Mouse (Mus musculus): ENCODE data around the gene Crisp4.
A peak's percentile ranks its signal among the peaks of the same experiment; 100 is the strongest.

Crisp4 gene

GRCm38 (mm10) chr1:18145802-18146201 is at the start of gene Crisp4:
TSS of gene Crisp4 (minus strand) at chr1:18145902.
- DNase-seq (ENCODE audit: low spot score in 2 of 2), result no peak

DNA sequence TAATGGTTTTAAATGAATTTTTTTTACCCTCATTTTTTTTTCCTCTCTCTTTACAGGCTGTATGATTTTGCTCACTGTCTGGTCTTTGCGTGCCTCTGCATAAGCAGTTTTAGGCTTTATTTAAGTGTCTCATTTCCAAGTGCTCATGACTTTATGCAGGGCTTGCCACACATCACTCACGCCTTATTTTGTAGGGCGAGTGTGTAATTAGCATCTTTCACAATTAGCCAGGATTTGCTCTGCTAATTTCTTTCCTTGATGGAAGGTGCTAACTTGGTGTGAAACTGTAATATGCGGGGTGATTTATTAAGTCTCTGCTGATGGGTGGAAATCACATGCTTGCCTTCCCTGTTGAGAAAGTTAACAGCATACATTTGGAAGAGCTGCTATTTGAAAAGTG is 46.0 kb upstream of the Crisp4 start:
- no peak for DNase-seq (ENCODE audit: low spot score in 2 of 2)

DNA sequence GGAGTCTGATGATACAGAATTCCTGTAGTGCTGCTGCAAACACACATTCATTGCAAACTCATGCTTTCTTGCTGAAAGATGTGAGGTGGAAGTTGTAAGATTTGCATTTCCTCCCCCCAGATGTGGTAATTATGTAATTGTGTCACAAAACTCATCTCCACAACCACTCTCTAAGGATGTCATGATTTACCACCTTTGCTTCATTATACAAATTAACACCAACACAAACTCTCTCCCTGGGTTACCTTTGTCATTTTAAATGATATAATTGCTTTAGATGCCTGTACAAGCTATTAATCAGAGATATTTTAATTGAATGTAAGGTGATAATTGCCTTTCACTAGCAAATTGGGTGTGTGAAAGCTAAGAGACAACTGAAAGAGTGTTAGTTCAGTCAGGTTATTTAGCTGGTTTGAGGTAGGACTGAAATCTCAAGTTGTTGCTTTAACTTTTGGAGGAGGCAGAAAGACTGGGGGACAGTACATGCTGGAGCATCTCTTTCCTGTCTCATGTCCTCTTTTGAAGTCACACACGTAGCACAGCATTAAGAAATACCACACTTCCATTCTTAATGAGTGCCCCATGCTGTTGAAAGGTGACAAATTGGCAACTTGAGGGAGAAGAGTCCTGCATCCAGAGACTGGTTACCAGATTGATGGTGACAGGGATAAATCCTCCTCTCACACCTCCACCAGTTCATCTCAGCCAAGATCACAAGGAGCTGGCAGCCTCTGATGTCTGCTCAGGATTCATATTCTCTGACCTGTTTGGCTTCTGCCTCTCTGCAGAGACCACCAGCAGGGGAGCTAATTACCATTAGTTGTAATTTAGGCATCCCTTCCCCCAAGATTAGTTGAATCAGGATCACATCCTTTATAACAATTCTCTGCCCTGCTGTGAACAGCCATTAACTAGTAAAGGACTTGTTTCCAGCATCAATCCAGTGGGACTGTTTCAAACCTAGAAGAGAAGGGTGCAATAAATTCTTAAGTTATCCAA is 45.3 kb upstream of the Crisp4 start:
- DNase-seq (ENCODE audit: low spot score in 2 of 2), result no peak

- no peak for DNase-seq (ENCODE audit: low spot score in 2 of 2)
These were observed 35.5 kb upstream of the Crisp4 start for GRCm38 (mm10) chr1:18181167-18181566.

DNA sequence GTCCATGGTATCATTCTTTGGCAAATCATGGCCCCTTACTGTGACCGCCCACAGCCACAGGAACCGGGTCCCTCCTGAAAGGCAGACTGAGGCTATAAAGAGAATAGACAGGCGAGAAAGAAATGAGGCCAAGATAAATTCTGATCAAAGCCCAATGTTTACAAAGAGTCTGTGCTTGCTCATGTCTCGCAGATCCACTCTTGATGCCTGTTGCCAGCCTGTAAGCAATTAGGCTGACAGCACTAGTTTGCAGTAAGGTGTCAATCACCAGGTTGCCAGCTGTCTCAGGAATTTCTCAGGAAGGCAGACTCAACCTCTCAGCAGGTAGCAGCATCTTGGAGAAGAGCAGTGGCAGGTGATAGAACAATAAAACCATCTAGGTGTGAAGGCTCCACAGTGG is 24.9 kb upstream of the Crisp4 start:
- no peak for DNase-seq (ENCODE audit: low spot score in 2 of 2)

- DNase-seq (ENCODE audit: low spot score in 2 of 2), result peak; percentile 34 to 35
These were observed 22.6 kb upstream of the Crisp4 start for GRCm38 (mm10) chr1:18168261-18168660.

DNA sequence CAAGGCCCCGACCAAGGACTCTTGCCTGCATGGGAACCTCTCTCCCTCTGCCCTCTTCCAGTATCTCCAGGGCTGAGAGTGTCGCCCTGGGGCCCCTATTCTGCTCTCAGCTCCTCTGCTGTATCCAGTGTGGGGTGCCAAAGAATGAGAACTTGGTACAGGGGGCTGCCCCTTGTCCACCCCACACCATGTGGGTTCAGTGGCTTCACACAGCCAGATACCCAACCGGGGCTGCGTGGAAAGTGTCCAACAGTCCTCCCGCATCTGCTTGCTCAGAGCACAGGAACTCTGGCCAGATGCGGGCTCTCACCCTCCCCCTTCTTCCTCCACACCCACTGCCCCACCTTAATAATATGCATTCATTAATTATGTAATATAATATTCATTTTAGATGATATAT is 13.4 kb upstream of the Crisp4 start:
- no peak for DNase-seq (ENCODE audit: low spot score in 2 of 2)

- no peak for DNase-seq (ENCODE audit: low spot score in 2 of 2)
These were observed 2.5 kb upstream of the Crisp4 start for GRCm38 (mm10) chr1:18148211-18148610.

GRCm38 (mm10) chr1:18131691-18132090 is 14.0 kb downstream of the Crisp4 start:
- no peak for DNase-seq (ENCODE audit: low spot score in 2 of 2)

DNA sequence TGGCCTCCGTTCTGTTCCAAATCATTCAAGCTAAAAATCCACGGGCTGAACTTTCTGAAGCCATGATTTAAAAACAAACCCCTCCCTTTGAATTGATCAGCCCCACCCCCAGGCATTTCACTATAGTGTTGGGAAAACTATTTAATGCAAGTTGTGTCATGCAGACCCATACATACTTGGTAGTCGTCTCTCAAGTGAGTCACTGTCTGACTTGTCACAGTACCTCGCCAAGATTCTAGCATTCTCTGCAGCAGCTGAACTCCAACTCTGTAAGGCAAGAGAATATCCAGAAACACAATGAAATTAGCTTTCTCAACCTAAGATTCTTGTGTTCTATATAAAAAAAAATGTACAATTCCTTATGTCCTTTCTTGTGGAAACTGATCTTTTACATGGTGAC is 15.7 kb downstream of the Crisp4 start:
- DNase-seq (ENCODE audit: low spot score in 2 of 2), result no peak

GRCm38 (mm10) chr1:18106720-18107355 is 38.9 kb downstream of the Crisp4 start:
- DNase-seq (ENCODE audit: low spot score in 2 of 2), result no peak

GRCm38 (mm10) chr1:18105866-18106529 is 39.7 kb downstream of the Crisp4 start:
- no peak for DNase-seq (ENCODE audit: low spot score in 2 of 2)

DNA sequence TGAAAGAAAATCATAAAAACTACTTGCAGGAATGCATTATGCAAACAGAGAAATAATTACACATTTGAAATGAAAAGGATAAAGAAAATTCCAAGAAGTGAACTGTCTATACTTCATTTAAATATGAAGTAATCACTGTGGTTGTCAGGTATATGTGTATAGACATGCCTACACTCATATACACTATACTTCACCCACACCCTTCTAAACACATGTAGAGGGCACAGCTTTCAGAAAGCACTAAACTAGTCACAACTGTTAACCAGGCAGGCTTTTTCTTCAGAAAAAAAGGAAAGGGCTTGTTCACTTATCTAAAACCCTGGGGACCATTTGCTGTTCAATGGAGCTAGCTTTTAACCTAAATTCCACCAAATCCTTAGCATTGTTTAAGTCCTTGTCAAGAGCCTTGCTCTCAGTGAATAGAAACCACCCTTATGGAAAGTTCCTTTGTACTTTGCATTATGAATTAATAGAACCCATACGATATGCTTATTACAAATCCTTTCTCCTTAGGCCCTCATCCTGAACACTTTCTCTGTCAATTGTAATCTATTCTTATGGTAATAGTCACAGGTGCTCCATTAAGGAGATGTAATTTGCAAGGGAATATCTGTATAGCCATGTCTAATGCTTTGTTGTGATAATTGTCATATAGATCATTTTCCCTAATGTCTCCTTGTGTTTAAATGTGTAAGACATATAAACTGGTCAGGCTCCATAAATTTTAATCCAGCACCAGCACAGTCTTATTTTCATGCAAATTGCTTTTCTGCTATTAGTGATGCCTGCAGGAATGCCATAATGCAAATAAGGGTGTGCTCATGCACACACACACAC is 40.5 kb downstream of the Crisp4 start:
- no peak for DNase-seq (ENCODE audit: low spot score in 2 of 2)

Data from frontal cortex, postnatal 25 days (tissue).